Comparison of ENCODE assay signal across 12 mouse cellular contexts in the genomic region with DNA sequence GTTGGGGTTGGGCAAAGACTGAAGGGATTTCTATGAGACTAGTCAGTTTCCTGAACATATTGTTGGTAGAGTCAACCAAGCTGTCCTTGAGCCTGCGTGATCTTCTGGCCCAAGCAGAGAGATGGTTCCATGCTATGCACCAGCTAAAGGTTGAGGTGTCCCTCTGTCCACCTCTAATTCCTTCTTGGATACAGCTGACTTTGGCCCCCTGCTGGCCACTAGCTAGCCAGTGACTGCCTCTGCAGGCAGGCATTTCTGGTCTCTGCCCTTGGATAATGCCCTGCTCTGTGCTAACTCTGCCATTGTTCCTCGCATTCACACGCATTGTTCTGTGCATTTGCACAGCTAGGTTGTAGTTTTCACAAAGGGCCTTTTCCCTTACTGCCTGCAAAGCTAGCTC. TPM values are rescaled to one million over a fixed set of nuclear protein-coding genes. Genes with fewer than 3 reads are reported as not detected.
DNase-seq lines count a peak whose midpoint lies in the region; ATAC-seq and TF ChIP-seq lines count a peak whose summit lies in the region.
"Had no signal": no experiment of that assay in that cellular context is flagged by ENCODE, and none has a peak within 500 bp of the region (broad histone marks: within the 10 kb centered on the region; RNA-seq: fewer than 3 reads in every experiment).

No protein-coding gene starts in this region.

- ATAC-seq in heart, postnatal 0 days (ENCODE audit: insufficient read depth, low read depth), result no peak
- ATAC-seq in neural tube, embryonic 15.5 days (ENCODE audit: low FRiP score), result no peak
- ATAC-seq in erythroid progenitor cell, adult 5-6 weeks (replicated peaks; ENCODE audit: low FRiP score, poor library complexity, severe bottlenecking), result no peak

- no peak overlapping the region for H3K4me3 ChIP-seq in heart, postnatal 0 days (ENCODE audit: low read depth, low read length)
- no peak overlapping the region for H3K4me3 ChIP-seq in heart, embryonic 10.5 days
- H3K4me3 ChIP-seq in neural tube, embryonic 15.5 days (replicated peaks), result no peak overlapping the region
- H3K4me3 ChIP-seq: embryonic facial prominence, embryonic 13.5 days; limb, embryonic 13.5 days had no signal

- WGBS in heart, postnatal 0 days, result 84% methylated on average over 3 of the region's 3 CpGs
- 79% methylated on average over 3 of the region's 3 CpGs for WGBS in heart, embryonic 10.5 days
- WGBS in neural tube, embryonic 15.5 days, result 50% methylated on average over 3 of the region's 3 CpGs

- no peak overlapping the region for H3K4me2 ChIP-seq in heart, postnatal 0 days (ENCODE audit: low read depth, low read length)
- no peak overlapping the region for H3K4me2 ChIP-seq in neural tube, embryonic 15.5 days
- H3K4me2 ChIP-seq: embryonic facial prominence, embryonic 13.5 days; limb, embryonic 13.5 days had no signal

- H3K9ac ChIP-seq in heart, postnatal 0 days (replicated peaks; ENCODE audit: low read depth, low read length), result no peak overlapping the region
- no peak overlapping the region for H3K9ac ChIP-seq in neural tube, embryonic 15.5 days (replicated peaks)
- H3K9ac ChIP-seq: embryonic facial prominence, embryonic 13.5 days; limb, embryonic 13.5 days had no signal

- H3K9me3 ChIP-seq in heart, postnatal 0 days (replicated peaks; ENCODE audit: control insufficient read depth, low read length), result no peaks in the 10 kb centered on the region
- no peaks in the 10 kb centered on the region for H3K9me3 ChIP-seq in heart, embryonic 10.5 days
- no peaks in the 10 kb centered on the region for H3K9me3 ChIP-seq in neural tube, embryonic 15.5 days (replicated peaks)
- H3K9me3 ChIP-seq: embryonic facial prominence, embryonic 13.5 days; limb, embryonic 13.5 days had no signal

- H3K27me3 ChIP-seq in heart, postnatal 0 days (ENCODE audit: control insufficient read depth, insufficient read depth, low read length), result no peaks in the 10 kb centered on the region
- peaks cover 18% of the 10 kb centered on the region for H3K27me3 ChIP-seq in heart, embryonic 10.5 days (ENCODE audit: insufficient read depth, poor library complexity, severe bottlenecking)
- H3K27me3 ChIP-seq in neural tube, embryonic 15.5 days (replicated peaks), result peaks cover 66% of the 10 kb centered on the region
- H3K27me3 ChIP-seq: limb, embryonic 13.5 days had no signal

- H3K4me1 ChIP-seq in heart, postnatal 0 days (ENCODE audit: control insufficient read depth, insufficient read depth), result no peaks in the 10 kb centered on the region
- peaks cover 9% of the 10 kb centered on the region for H3K4me1 ChIP-seq in heart, embryonic 10.5 days
- peaks cover 8% of the 10 kb centered on the region; the same call in 1 of the 2 replicates for H3K4me1 ChIP-seq in neural tube, embryonic 15.5 days
- H3K4me1 ChIP-seq: limb, embryonic 13.5 days had no signal

- no peak for DNase-seq in heart, postnatal 0 days (ENCODE audit: low spot score)
- no peak for DNase-seq in heart, embryonic 10.5 days (ENCODE audit: low spot score)
- DNase-seq in neural tube, embryonic 10.5 days (ENCODE audit: extremely low spot score, low spot score), result peak; percentile 39
- peak; percentile 47 for DNase-seq in embryo, embryonic 11 days
- DNase-seq in urinary bladder, postnatal 14 days (ENCODE audit: low spot score), result no peak
- DNase-seq in spleen, adult 12 weeks (ENCODE audit: low spot score), result no peak

- H3K36me3 ChIP-seq in heart, postnatal 0 days (replicated peaks; ENCODE audit: control insufficient read depth, insufficient read depth, low read length), result no peaks in the 10 kb centered on the region
- no peaks in the 10 kb centered on the region for H3K36me3 ChIP-seq in heart, embryonic 10.5 days
- H3K36me3 ChIP-seq in neural tube, embryonic 15.5 days, result no peaks in the 10 kb centered on the region
- H3K36me3 ChIP-seq: embryonic facial prominence, embryonic 13.5 days; limb, embryonic 13.5 days had no signal

- no peak for TF ChIP-seq EP300 in heart, postnatal 0 days (IDR thresholded peaks at IDR 0.05; ENCODE audit: low read depth)

- TF ChIP-seq CTCF in heart, postnatal 0 days (IDR thresholded peaks at IDR 0.05; ENCODE audit: low read depth), result peak; percentile 53; the same call in 1 of the 2 replicates

- H3K27ac ChIP-seq in heart, postnatal 0 days (ENCODE audit: low read depth), result no peak overlapping the region
- H3K27ac ChIP-seq in heart, embryonic 10.5 days, result no peak overlapping the region
- H3K27ac ChIP-seq in neural tube, embryonic 15.5 days (replicated peaks), result no peak overlapping the region
- H3K27ac ChIP-seq: embryonic facial prominence, embryonic 13.5 days; limb, embryonic 13.5 days had no signal

RNA-seq across cellular contexts. Expression of a gene that starts 15.9 kb away (rescaled TPM):
- total RNA-seq in heart, postnatal 0 days (2014; rRNA removed; ENCODE audit: low replicate concordance), result not detected in 2 replicates
- polyA plus RNA-seq in heart, postnatal 0 days (2015; fragmentation: Nextera tagmentation; extraction: Ambion mirVana), result not detected in 2 replicates
- 0.15 TPM in 1 of 2 replicates, not detected in the other for polyA plus RNA-seq in heart, embryonic 10.5 days (2016; fragmentation: Nextera tagmentation; extraction: Ambion mirVana)
- not detected in 2 replicates for polyA plus RNA-seq in neural tube, embryonic 15.5 days (2015; fragmentation: Nextera tagmentation; extraction: Ambion mirVana)
- total RNA-seq in erythroid progenitor cell, adult 5-6 weeks (2015; ENCODE audit: low replicate concordance), result not detected in 2 replicates
- not detected in 2 replicates for total RNA-seq in erythroid progenitor cell, adult 5-6 weeks (2017; ENCODE audit: low replicate concordance)
- polyA plus RNA-seq: embryonic facial prominence, embryonic 13.5 days; heart, embryonic 16.5 days; limb, embryonic 13.5 days; stomach, embryonic 16.5 days had no signal

Comparison
In these comparisons a context has a peak if more than half of its experiments do, and no peak if none do; other contexts are left out.
1. DNase-seq: peak in neural tube, embryonic 10.5 days (single experiment) and embryo, embryonic 11 days (single experiment); none in heart, postnatal 0 days (single experiment), heart, embryonic 10.5 days (single experiment), urinary bladder, postnatal 14 days (single experiment) and spleen, adult 12 weeks (single experiment).